Mouse (Mus musculus) urinary bladder, postnatal 4 days (tissue): ENCODE data around the gene Gm15023.
"Not testable (repeated sequence)": the region's sequence is repeated elsewhere in the genome, so short reads cannot be mapped to it uniquely, and the experiment has no call there.

Experiments
- DNase-seq, 2 experiments: peaks; one replicate each; pipeline ENCODE4 v3.0.0; 2021 to 2022; ENCODE audit warnings: low spot score in 2 of 2

Gm15023 gene

DNA sequence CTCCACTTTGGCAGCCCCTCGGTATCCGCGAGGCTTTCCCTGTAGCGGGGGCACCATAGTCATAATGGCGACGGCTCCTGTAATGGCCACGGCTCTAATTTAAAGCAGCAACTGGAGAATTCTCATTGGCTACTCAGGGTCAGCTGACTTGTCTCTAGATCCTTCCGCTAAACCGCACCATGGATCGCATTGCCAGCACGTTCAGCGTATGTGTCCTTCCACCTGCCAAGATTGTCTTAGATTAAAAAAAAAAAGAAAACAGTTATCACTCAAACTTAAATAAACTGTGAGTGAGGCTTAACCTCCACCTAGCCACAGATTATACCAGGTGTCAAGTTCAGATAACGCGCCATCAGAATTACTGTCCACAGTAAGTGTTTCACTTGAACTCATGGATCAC is at the start of gene Gm15023:
Gene Gm15023, minus strand, starts transcription at position 101 of the 400 bp plus-strand sequence.
- DNase-seq, result not testable (repeated sequence)

DNA sequence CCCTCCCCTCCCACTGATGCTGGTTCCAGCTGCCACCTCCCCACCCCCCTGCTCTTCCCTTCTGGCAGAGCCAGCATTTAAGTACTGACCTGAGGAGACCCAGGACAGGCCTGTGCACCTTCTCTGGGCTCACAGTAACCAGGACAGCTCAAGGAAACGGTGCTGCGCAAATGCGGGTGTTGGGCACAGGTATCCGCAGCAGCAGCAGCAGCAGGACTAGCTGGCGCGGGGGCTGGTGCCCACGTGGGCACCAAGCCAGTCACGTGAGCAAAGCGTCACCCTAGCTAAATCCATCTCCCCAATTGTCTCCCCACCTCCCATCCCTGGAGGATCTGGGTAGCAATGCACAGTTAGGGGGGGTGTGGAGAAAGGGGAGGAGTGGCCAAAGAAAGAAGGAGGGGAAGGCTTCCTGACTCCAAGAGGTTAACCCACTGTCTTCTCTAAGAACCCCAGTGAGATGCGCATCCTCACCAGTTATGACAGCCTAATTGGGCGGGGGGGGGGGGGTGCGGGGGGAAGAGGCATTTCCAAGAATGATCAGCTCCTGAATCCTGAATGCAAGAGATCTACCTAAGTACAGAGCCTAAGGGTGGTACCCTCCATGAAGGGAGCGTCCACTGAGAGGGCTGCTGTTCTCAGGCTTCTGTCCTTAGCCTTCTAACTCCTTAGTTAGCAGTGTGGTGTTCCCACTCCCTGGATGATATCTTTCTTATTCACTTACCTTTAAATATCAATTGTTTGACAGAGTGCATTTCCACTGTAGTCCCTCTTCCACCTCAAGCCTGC is 33.2 kb upstream of the Gm15023 start, which contains the start of gene Tceal6:
Gene Tceal6, minus strand, starts transcription at position 252 of the 786 bp plus-strand sequence.
- no peak for DNase-seq

DNA sequence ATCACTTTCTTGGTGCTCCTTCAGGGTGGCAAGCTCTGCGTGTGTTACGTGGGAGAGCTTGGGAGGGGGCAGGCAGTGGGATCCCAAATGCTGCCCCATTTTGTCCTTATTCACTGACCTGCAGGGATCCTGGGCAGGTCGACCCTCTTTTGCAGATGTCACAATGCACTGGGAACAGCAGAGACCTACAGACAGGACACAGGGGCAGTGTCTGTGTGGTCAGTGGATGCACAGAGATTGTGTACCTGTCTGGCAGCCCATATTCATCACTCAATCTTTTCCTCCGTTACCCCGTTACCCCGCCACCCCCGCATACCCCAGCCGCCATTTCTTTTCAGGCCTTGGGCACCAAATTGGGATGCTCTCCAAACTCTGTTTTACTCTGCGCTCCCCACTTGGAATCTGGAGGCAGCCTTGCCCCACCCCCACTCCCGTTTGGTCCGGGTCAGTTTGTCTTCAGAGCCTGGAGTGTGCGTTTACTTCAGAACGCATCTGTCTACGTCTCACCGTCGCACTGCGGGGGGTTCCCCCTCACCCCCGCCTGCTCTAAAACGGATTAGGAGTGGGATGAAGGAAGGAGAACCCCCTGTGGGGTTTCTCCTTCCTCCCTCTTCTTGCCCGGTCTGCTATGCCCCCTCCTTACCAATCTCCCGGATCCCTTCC is 32.5 kb upstream of the Gm15023 start:
- DNase-seq, result not testable (repeated sequence)

DNA sequence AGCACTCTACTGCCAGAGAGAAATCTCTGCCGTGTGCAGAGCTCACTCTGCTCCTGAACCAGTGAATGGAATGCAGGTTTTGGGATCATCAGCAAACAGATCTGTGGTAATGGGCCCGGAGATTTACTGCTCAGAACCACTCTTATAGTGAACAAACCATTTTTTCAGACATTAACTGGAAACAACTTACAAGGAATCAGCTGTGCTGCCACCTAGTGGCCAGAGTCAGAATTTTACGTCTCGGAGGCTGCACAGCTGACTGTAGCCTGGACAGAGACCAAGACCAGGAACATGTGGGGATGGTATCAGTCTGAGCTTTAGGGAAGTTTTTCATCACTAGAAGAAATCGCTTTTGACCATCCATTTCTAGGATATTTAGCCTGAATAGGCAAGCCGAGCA is 12.5 kb upstream of the Gm15023 start:
- not testable (repeated sequence) for DNase-seq

DNA sequence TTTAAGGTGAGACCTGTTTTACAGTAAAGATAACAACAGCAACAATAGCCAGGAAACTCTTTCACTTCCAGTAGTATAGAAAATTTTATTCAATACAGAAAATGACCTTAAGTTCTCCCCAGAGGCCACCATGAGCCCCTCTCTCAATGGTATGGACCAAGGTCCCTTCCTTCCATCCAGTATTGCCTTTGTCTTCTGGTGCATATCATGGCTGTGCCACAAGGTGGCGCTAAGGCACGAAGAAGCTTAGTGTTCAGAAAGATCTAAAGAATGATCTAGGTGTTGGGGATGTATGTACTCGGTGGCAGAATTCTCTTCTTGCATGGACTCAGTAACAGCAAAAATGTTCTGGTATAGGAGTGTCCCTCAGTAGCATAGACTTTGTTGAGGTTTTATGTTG is 11.2 kb upstream of the Gm15023 start:
- not testable (repeated sequence) for DNase-seq
